Mouse (Mus musculus) MN1 (cell line): Measurements from ENCODE around the gene Gm3285.

Experiments used
- DNase-seq: peaks from one replicate; pipeline ENCODE4 v3.0.0-alpha.2; 2016; ENCODE audit warnings: low spot score

Gm3285 gene

DNA sequence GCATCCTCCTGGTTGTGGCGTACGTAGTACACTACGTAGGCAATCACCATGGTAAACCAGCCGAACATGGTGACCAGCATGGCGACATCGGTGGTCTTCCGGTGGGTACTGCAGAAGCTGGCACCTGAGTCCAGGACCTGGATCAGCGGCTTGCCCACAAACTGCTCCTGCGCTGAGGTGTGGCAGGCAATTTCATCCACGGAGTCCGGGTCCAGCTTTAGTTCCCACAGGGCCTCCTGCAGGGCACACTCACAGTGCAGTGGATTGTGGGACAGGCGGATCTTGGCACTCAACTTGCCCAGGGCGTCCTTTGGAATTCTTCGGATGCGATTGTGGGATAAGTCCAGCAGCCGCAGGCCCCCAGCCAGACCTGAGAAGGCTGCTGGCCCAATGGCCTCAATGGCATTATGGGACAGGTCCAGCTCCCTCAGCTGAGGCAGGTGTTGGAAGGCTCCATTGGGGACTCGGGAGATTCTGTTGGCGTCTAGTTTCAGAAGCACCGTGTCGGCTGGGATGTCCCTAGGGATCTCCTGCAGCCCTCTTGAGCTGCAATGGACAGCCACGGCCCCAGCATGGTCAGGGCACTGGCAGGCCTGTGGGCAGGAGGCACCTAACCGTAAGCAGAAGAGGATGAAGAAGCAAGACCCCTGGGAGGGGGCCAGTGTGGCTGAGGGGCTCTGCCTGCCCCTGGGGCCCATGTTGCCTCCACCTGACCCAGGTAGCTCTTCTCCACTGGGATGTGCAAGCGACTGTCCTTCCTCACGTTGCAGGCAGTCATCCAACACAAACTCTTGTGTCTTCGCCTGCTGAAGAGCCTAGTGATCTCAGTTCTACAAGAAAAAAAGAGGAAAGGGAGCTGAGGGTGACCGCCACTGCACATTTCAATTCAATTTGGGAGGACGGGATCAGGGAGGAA, 39.4 kb downstream of the Gm3285 start:
- peak; percentile 49 for DNase-seq

GRCm38 (mm10) chr10:77901871-77902210, 40.1 kb downstream of the Gm3285 start:
- no peak for DNase-seq

- peak; percentile 84 for DNase-seq
Measured at GRCm38 (mm10) chr10:77902211-77902893, 40.6 kb downstream of the Gm3285 start, which contains the start of gene Lrrc3. Lrrc3 (minus strand) TSS chr10:77902536.

DNA sequence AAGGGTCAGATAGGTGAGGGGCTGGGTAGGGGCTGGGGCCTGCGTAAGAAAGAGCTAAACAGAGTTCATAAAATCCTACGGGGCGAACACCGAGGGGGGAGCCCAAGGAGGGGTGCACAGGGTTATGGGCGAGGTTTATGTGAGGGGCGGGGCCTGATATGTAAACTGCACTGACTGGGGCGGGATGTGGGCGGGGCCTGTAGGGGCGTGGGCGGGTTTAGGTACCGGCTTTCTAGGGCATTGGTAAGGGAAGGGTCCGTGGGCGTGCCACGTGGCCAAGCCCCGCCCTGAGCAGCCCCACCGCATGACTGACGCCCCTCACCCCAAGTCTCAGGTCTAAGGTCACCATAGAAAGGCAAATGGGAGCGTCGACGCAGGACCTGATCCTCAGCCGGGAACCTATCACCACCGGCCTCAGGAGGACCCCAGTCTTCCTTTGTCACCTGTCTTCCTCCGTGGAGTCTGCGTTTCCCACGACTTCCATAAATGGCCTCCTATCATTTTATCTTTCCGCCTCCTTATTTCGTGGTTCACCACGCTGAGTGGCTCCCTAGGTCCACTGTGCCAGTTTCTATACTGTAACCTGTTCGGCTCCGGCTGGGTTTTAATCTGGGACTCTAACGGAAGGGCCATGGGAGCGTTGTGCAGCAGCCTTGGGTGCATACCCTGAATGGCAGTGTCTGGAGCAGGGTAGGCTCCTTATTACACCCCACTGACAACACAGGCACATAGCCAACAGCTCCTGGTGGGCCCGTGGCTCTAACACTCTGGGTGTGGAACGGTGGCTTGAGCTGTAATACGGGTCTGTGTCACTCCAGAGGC, 41.3 kb downstream of the Gm3285 start:
- peak; percentile 93 for DNase-seq
